Mouse (Mus musculus): ENCODE measurements at regions not wholly inside any gene's neighbourhood (a gene's known extent, or its start where the extent isn't known, plus 50 kb on each side); places are given as distances from the start of the nearest gene placed in this dataset.

DNA sequence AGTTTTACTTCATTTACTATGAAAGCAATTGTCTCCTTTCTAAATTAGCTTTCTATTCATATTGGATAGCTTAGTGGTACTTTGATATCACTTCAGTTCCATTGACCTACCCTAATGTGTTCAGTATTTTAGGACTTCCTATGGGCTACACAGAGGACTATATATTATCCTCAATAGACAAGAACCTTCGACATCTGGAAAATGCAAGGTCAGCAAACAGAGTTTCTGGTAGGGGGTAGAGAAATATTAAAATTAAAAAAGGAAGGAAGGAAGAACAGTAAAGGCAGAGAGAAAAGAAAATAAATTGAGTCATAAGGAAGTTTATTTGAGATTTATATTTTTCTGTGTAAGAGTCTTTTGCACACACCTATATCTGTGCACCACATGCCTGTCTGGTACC, 107.4 kb upstream of the Insig1 start:
- H3K36me3 ChIP-seq (ENCODE audit: control insufficient read depth, insufficient read depth, low read length), result no peaks in the 10 kb centered on the region
- no peak overlapping the region for H3K4me3 ChIP-seq (ENCODE audit: low read depth, low read length)
- 90% methylated on average over 1 of the region's 1 CpGs for WGBS
- H3K27ac ChIP-seq (ENCODE audit: low read depth, low read length), result no peak overlapping the region
- ATAC-seq (no peak), DNase-seq (ENCODE audit: low spot score) (no peak)
- H3K9me3 ChIP-seq (replicated peaks; ENCODE audit: control insufficient read depth, low read length), result no peaks in the 10 kb centered on the region
- no peak overlapping the region for H3K4me2 ChIP-seq (ENCODE audit: low read length)
- no peaks in the 10 kb centered on the region for H3K27me3 ChIP-seq (replicated peaks; ENCODE audit: control insufficient read depth, insufficient read depth, low read length)
- no peak overlapping the region for H3K9ac ChIP-seq (ENCODE audit: low read length)
- no peaks in the 10 kb centered on the region for H3K4me1 ChIP-seq (ENCODE audit: control insufficient read depth, insufficient read depth, low read length)

GRCm38 (mm10) chr5:27995186-27995585, 76.0 kb upstream of the Insig1 start:
- Histone ChIP-seq H3K9me3 (replicated peaks; ENCODE audit: control insufficient read depth, low read length) (no peaks in the 10 kb centered on the region), H3K27me3 (replicated peaks; ENCODE audit: control insufficient read depth, insufficient read depth, low read length) (no peaks in the 10 kb centered on the region), H3K4me3 (ENCODE audit: low read depth, low read length) (no peak overlapping the region), H3K27ac (ENCODE audit: low read depth, low read length) (no peak overlapping the region), H3K9ac (ENCODE audit: low read length) (no peak overlapping the region), H3K4me1 (ENCODE audit: control insufficient read depth, insufficient read depth, low read length) (no peaks in the 10 kb centered on the region), H3K4me2 (ENCODE audit: low read length) (no peak overlapping the region), H3K36me3 (ENCODE audit: control insufficient read depth, insufficient read depth, low read length) (no peaks in the 10 kb centered on the region)
- DNase-seq (ENCODE audit: low spot score), result peak; percentile 71
- 22% methylated on average over 2 of the region's 2 CpGs for WGBS
- ATAC-seq, result peak; percentile 66

DNA sequence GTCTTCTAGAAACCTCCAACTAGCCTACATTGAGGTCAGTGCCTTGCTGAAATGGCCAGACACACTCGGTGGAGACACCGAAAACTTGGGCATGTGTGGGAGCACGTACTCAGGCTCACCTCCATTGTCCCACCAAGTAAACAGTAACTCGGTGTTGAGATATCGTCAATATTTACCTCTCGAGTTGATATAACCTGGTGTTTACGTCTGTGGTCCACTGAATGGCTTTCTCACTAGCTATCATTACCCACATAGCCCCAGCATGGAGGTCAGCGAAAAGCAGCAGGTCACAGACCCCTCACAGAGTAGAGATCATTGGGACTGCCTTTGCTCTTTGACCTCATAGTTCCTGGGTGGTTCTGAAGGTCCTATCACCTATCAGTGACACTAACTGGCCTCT, 73.4 kb upstream of the Insig1 start:
- no peaks in the 10 kb centered on the region for H3K4me1 ChIP-seq (ENCODE audit: control insufficient read depth, insufficient read depth, low read length)
- H3K9ac ChIP-seq (ENCODE audit: low read length), result no peak overlapping the region
- WGBS, result 90% methylated on average over 8 of the region's 8 CpGs
- H3K4me3 ChIP-seq (ENCODE audit: low read depth, low read length), result no peak overlapping the region
- ATAC-seq, result no peak
- H3K36me3 ChIP-seq (ENCODE audit: control insufficient read depth, insufficient read depth, low read length), result no peaks in the 10 kb centered on the region
- H3K27me3 ChIP-seq (replicated peaks; ENCODE audit: control insufficient read depth, insufficient read depth, low read length), result no peaks in the 10 kb centered on the region
- no peak overlapping the region for H3K4me2 ChIP-seq (ENCODE audit: low read length)
- no peak for DNase-seq (ENCODE audit: low spot score)
- no peak overlapping the region for H3K27ac ChIP-seq (ENCODE audit: low read depth, low read length)
- H3K9me3 ChIP-seq (replicated peaks; ENCODE audit: control insufficient read depth, low read length), result no peaks in the 10 kb centered on the region

DNA sequence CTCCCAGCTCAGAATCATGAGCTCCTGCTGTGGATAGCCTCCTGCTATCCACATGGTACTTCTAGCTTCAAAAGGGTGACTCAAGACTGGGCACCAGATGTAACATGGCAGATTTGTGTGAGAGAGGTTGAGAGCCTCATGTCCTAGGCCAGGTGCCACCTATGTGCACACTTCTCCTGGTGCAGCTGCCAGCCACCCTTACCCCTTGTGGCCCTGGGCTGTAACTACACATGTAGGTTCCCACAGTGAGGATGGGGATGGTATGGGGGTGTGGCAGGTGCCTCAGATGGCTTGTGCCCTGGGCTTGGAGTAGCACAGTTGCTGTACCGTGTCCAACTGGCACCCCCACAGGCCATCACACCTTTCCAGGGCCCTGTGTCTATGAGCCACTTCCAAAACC, 68.2 kb upstream of the Insig1 start:
- DNase-seq (ENCODE audit: low spot score), result no peak

DNA sequence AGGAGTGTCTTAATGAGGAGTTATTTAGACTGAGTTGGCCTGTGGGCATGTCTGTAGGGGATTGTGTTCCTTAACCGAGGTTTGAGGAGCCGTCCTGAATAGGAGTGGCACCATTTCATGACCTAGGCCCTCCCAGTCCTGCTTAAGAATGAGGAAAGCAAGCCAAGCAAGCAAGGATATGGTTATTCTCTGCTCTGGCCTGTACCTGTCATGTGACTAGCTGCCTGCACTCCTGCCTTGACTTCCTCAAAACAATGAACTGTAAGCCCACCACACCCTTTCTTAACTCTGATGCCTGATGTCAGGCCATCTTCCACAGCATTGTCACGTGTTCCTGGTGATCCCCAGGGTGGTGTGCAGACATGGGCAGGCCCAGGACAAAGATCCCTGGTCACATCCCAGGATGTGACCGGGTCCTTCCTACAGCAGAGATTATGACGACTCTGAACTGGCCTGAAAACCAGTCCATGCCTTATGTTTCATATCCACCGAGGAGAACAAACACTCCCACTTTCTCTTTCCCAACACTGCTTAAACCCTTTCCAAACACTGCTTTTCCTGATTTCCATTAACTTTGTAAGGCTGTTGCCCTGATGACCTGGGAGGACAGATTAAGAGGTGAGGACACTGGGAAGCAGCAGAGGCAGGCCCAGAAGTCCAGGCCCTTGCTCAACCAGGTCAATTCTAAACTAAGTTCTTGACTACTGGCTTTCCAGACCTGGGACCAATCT, 67.2 kb upstream of the Insig1 start:
- DNase-seq (ENCODE audit: low spot score) (no peak), ATAC-seq (no peak)
- H3K4me2 ChIP-seq (ENCODE audit: low read length), result no peak overlapping the region
- no peak overlapping the region for H3K27ac ChIP-seq (ENCODE audit: low read depth, low read length)
- no peaks in the 10 kb centered on the region for H3K27me3 ChIP-seq (replicated peaks; ENCODE audit: control insufficient read depth, insufficient read depth, low read length)
- H3K36me3 ChIP-seq (ENCODE audit: control insufficient read depth, insufficient read depth, low read length), result no peaks in the 10 kb centered on the region
- H3K4me1 ChIP-seq (ENCODE audit: control insufficient read depth, insufficient read depth, low read length), result no peaks in the 10 kb centered on the region
- 83% methylated on average over 6 of the region's 6 CpGs for WGBS
- H3K9ac ChIP-seq (ENCODE audit: low read length), result no peak overlapping the region
- no peak overlapping the region for H3K4me3 ChIP-seq (ENCODE audit: low read depth, low read length)
- no peaks in the 10 kb centered on the region for H3K9me3 ChIP-seq (replicated peaks; ENCODE audit: control insufficient read depth, low read length)

More for the DNA sequence above, 68.2 kb upstream of the Insig1 start:
- Histone ChIP-seq H3K36me3 (ENCODE audit: control insufficient read depth, insufficient read depth, low read length) (no peaks in the 10 kb centered on the region), H3K4me3 (ENCODE audit: low read depth, low read length) (no peak overlapping the region), H3K4me2 (ENCODE audit: low read length) (no peak overlapping the region), H3K9ac (ENCODE audit: low read length) (no peak overlapping the region), H3K27me3 (replicated peaks; ENCODE audit: control insufficient read depth, insufficient read depth, low read length) (no peaks in the 10 kb centered on the region), H3K4me1 (ENCODE audit: control insufficient read depth, insufficient read depth, low read length) (no peaks in the 10 kb centered on the region), H3K27ac (ENCODE audit: low read depth, low read length) (no peak overlapping the region), H3K9me3 (replicated peaks; ENCODE audit: control insufficient read depth, low read length) (no peaks in the 10 kb centered on the region)
- no peak for ATAC-seq
- WGBS, result 100% methylated on average over 1 of the region's 1 CpGs

GRCm38 (mm10) chr5:28004487-28004827, 66.7 kb upstream of the Insig1 start:
- H3K27ac ChIP-seq (ENCODE audit: low read depth, low read length), result no peak overlapping the region
- H3K9ac ChIP-seq (ENCODE audit: low read length), result no peak overlapping the region
- no peaks in the 10 kb centered on the region for H3K36me3 ChIP-seq (ENCODE audit: control insufficient read depth, insufficient read depth, low read length)
- H3K4me3 ChIP-seq (ENCODE audit: low read depth, low read length), result no peak overlapping the region
- DNase-seq (ENCODE audit: low spot score) (no peak), ATAC-seq (no peak)
- no peak overlapping the region for H3K4me2 ChIP-seq (ENCODE audit: low read length)
- H3K27me3 ChIP-seq (replicated peaks; ENCODE audit: control insufficient read depth, insufficient read depth, low read length), result no peaks in the 10 kb centered on the region
- H3K9me3 ChIP-seq (replicated peaks; ENCODE audit: control insufficient read depth, low read length), result no peaks in the 10 kb centered on the region
- no peaks in the 10 kb centered on the region for H3K4me1 ChIP-seq (ENCODE audit: control insufficient read depth, insufficient read depth, low read length)

GRCm38 (mm10) chr5:28009386-28009785, 61.8 kb upstream of the Insig1 start:
- Histone ChIP-seq H3K4me3 (ENCODE audit: low read depth, low read length) (no peak overlapping the region), H3K9me3 (replicated peaks; ENCODE audit: control insufficient read depth, low read length) (no peaks in the 10 kb centered on the region), H3K4me1 (ENCODE audit: control insufficient read depth, insufficient read depth, low read length) (no peaks in the 10 kb centered on the region), H3K27me3 (replicated peaks; ENCODE audit: control insufficient read depth, insufficient read depth, low read length) (no peaks in the 10 kb centered on the region), H3K4me2 (ENCODE audit: low read length) (no peak overlapping the region), H3K36me3 (ENCODE audit: control insufficient read depth, insufficient read depth, low read length) (no peaks in the 10 kb centered on the region), H3K9ac (ENCODE audit: low read length) (no peak overlapping the region), H3K27ac (ENCODE audit: low read depth, low read length) (no peak overlapping the region)
- WGBS, result 84% methylated on average over 4 of the region's 4 CpGs
- no peak for ATAC-seq
- no peak for DNase-seq (ENCODE audit: low spot score)

DNA sequence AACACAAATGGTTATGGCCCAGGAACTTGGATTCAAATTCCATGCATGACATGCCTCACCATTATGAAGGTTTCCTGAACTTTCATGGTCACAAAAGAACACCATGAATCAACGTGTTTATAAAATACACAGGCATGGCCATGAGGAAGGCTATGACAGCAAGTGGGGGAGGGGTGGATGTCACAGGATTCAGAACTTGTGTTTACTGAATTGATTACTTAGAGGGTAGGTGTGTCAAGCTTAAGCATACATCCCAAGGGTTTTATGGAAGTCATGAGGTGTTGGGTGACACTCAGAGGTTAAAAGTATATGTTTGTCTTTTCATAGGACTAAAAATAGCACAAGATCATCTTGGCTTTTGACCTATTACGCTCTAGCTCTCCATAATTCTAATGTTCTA, 61.3 kb upstream of the Insig1 start:
- Histone ChIP-seq H3K4me2 (ENCODE audit: low read length) (no peak overlapping the region), H3K27ac (ENCODE audit: low read depth, low read length) (no peak overlapping the region), H3K4me3 (ENCODE audit: low read depth, low read length) (no peak overlapping the region), H3K27me3 (replicated peaks; ENCODE audit: control insufficient read depth, insufficient read depth, low read length) (no peaks in the 10 kb centered on the region), H3K4me1 (ENCODE audit: control insufficient read depth, insufficient read depth, low read length) (no peaks in the 10 kb centered on the region), H3K9ac (ENCODE audit: low read length) (no peak overlapping the region), H3K9me3 (replicated peaks; ENCODE audit: control insufficient read depth, low read length) (no peaks in the 10 kb centered on the region), H3K36me3 (ENCODE audit: control insufficient read depth, insufficient read depth, low read length) (no peaks in the 10 kb centered on the region)
- 89% methylated on average over 2 of the region's 2 CpGs for WGBS
- no peak for ATAC-seq
- no peak for DNase-seq (ENCODE audit: low spot score)

- DNase-seq (ENCODE audit: low spot score), result no peak
- Histone ChIP-seq H3K36me3 (ENCODE audit: control insufficient read depth, insufficient read depth, low read length) (no peaks in the 10 kb centered on the region), H3K9ac (ENCODE audit: low read length) (no peak overlapping the region), H3K27me3 (replicated peaks; ENCODE audit: control insufficient read depth, insufficient read depth, low read length) (no peaks in the 10 kb centered on the region), H3K27ac (ENCODE audit: low read depth, low read length) (no peak overlapping the region), H3K4me3 (ENCODE audit: low read depth, low read length) (no peak overlapping the region), H3K4me1 (ENCODE audit: control insufficient read depth, insufficient read depth, low read length) (no peaks in the 10 kb centered on the region), H3K9me3 (replicated peaks; ENCODE audit: control insufficient read depth, low read length) (no peaks in the 10 kb centered on the region), H3K4me2 (ENCODE audit: low read length) (no peak overlapping the region)
- ATAC-seq, result no peak
- WGBS, result 88% methylated on average over 3 of the region's 3 CpGs
These were observed 60.6 kb upstream of the Insig1 start for GRCm38 (mm10) chr5:28010529-28010928.
